Mouse (Mus musculus): ENCODE measurements at regions not wholly inside any gene's neighbourhood (a gene's known extent, or its start where the extent isn't known, plus 50 kb on each side); places are given as distances from the start of the nearest gene placed in this dataset.

GRCm38 (mm10) chr1:183504103-183504841 lies 86.3 kb downstream of the Hhipl2 start:
- Histone ChIP-seq H3K9ac (no peak overlapping the region), H3K4me1 (replicated peaks) (no peaks in the 10 kb centered on the region), H3K27me3 (no peaks in the 10 kb centered on the region), H3K4me3 (replicated peaks) (no peak overlapping the region), H3K4me2 (no peak overlapping the region), H3K36me3 (replicated peaks) (no peaks in the 10 kb centered on the region), H3K27ac (replicated peaks) (no peak overlapping the region), H3K9me3 (replicated peaks) (no peaks in the 10 kb centered on the region)
- 80% methylated on average over 14 of the region's 14 CpGs for WGBS (ENCODE audit: insufficient replicate concordance)
- no peak for ATAC-seq (ENCODE audit: insufficient read depth)

GRCm38 (mm10) chr1:183507893-183508292 lies 89.9 kb downstream of the Hhipl2 start:
- Histone ChIP-seq H3K27ac (replicated peaks) (no peak overlapping the region), H3K9me3 (replicated peaks) (no peaks in the 10 kb centered on the region), H3K27me3 (no peaks in the 10 kb centered on the region), H3K4me2 (no peak overlapping the region), H3K9ac (no peak overlapping the region), H3K4me3 (replicated peaks) (no peak overlapping the region), H3K36me3 (replicated peaks) (no peaks in the 10 kb centered on the region), H3K4me1 (replicated peaks) (no peaks in the 10 kb centered on the region)
- ATAC-seq (ENCODE audit: insufficient read depth) = no peak
- 46% methylated on average over 2 of the region's 2 CpGs for WGBS (ENCODE audit: insufficient replicate concordance)

GRCm38 (mm10) chr1:183510759-183511158 lies 92.7 kb downstream of the Hhipl2 start:
- H3K4me2 ChIP-seq = no peak overlapping the region
- H3K27me3 ChIP-seq = no peaks in the 10 kb centered on the region
- ATAC-seq (ENCODE audit: insufficient read depth) = no peak
- no peak overlapping the region for H3K27ac ChIP-seq (replicated peaks)
- no peaks in the 10 kb centered on the region for H3K9me3 ChIP-seq (replicated peaks)
- 26% methylated on average over 10 of the region's 10 CpGs for WGBS (ENCODE audit: insufficient replicate concordance)
- no peak overlapping the region for H3K9ac ChIP-seq
- H3K4me3 ChIP-seq (replicated peaks) = no peak overlapping the region
- no peaks in the 10 kb centered on the region for H3K4me1 ChIP-seq (replicated peaks)
- H3K36me3 ChIP-seq (replicated peaks) = no peaks in the 10 kb centered on the region

- Histone ChIP-seq H3K27ac (replicated peaks) (no peak overlapping the region), H3K9ac (no peak overlapping the region), H3K9me3 (replicated peaks) (no peaks in the 10 kb centered on the region), H3K4me2 (no peak overlapping the region), H3K27me3 (no peaks in the 10 kb centered on the region), H3K36me3 (replicated peaks) (no peaks in the 10 kb centered on the region), H3K4me1 (replicated peaks) (no peaks in the 10 kb centered on the region), H3K4me3 (replicated peaks) (no peak overlapping the region)
- no peak for ATAC-seq (ENCODE audit: insufficient read depth)
- WGBS (ENCODE audit: insufficient replicate concordance) = 56% methylated on average over 3 of the region's 3 CpGs
These were observed 95.9 kb downstream of the Hhipl2 start for GRCm38 (mm10) chr1:183513876-183514275.

- Histone ChIP-seq H3K36me3 (replicated peaks) (no peaks in the 10 kb centered on the region), H3K4me3 (replicated peaks) (no peak overlapping the region), H3K4me1 (replicated peaks) (no peaks in the 10 kb centered on the region), H3K9me3 (replicated peaks) (no peaks in the 10 kb centered on the region), H3K27me3 (no peaks in the 10 kb centered on the region), H3K27ac (replicated peaks) (no peak overlapping the region), H3K9ac (no peak overlapping the region), H3K4me2 (no peak overlapping the region)
- ATAC-seq (ENCODE audit: insufficient read depth) = no peak
- 67% methylated on average over 15 of the region's 15 CpGs for WGBS (ENCODE audit: insufficient replicate concordance)
These were observed 96.4 kb downstream of the Hhipl2 start for GRCm38 (mm10) chr1:183514281-183514983.

- no peaks in the 10 kb centered on the region for H3K9me3 ChIP-seq (replicated peaks)
- no peak overlapping the region for H3K4me3 ChIP-seq (replicated peaks)
- H3K4me2 ChIP-seq = no peak overlapping the region
- no peak for ATAC-seq (ENCODE audit: insufficient read depth)
- no peak overlapping the region for H3K27ac ChIP-seq (replicated peaks)
- WGBS (ENCODE audit: insufficient replicate concordance) = 60% methylated on average over 2 of the region's 2 CpGs
- no peaks in the 10 kb centered on the region for H3K4me1 ChIP-seq (replicated peaks)
- no peaks in the 10 kb centered on the region for H3K36me3 ChIP-seq (replicated peaks)
- no peaks in the 10 kb centered on the region for H3K27me3 ChIP-seq
- no peak overlapping the region for H3K9ac ChIP-seq
These were observed 96.9 kb downstream of the Hhipl2 start for GRCm38 (mm10) chr1:183514984-183515287.

- 45% methylated on average over 4 of the region's 4 CpGs for WGBS (ENCODE audit: insufficient replicate concordance)
These were observed 98.2 kb downstream of the Hhipl2 start for GRCm38 (mm10) chr1:183516167-183516566.

GRCm38 (mm10) chr1:183517236-183517635 lies 99.2 kb downstream of the Hhipl2 start:
- no peak overlapping the region for H3K27ac ChIP-seq (replicated peaks)
- 66% methylated on average over 4 of the region's 4 CpGs for WGBS (ENCODE audit: insufficient replicate concordance)
- no peak overlapping the region for H3K9ac ChIP-seq
- H3K27me3 ChIP-seq = no peaks in the 10 kb centered on the region
- ATAC-seq (ENCODE audit: insufficient read depth) = no peak
- no peaks in the 10 kb centered on the region for H3K9me3 ChIP-seq (replicated peaks)
- H3K36me3 ChIP-seq (replicated peaks) = no peaks in the 10 kb centered on the region
- no peak overlapping the region for H3K4me3 ChIP-seq (replicated peaks)
- no peak overlapping the region for H3K4me2 ChIP-seq
- no peaks in the 10 kb centered on the region for H3K4me1 ChIP-seq (replicated peaks)

More at GRCm38 (mm10) chr1:183516167-183516566, 98.2 kb downstream of the Hhipl2 start:
- no peak for ATAC-seq (ENCODE audit: insufficient read depth)
- Histone ChIP-seq H3K4me1 (replicated peaks) (no peaks in the 10 kb centered on the region), H3K9ac (no peak overlapping the region), H3K9me3 (replicated peaks) (no peaks in the 10 kb centered on the region), H3K36me3 (replicated peaks) (no peaks in the 10 kb centered on the region), H3K27ac (replicated peaks) (no peak overlapping the region), H3K4me3 (replicated peaks) (no peak overlapping the region), H3K27me3 (no peaks in the 10 kb centered on the region), H3K4me2 (no peak overlapping the region)

- Histone ChIP-seq H3K9me3 (replicated peaks) (no peaks in the 10 kb centered on the region), H3K27ac (replicated peaks) (no peak overlapping the region), H3K4me2 (no peak overlapping the region), H3K36me3 (replicated peaks) (no peaks in the 10 kb centered on the region), H3K9ac (no peak overlapping the region), H3K4me3 (replicated peaks) (no peak overlapping the region), H3K4me1 (replicated peaks) (no peaks in the 10 kb centered on the region), H3K27me3 (no peaks in the 10 kb centered on the region)
- no peak for ATAC-seq (ENCODE audit: insufficient read depth)
- 58% methylated on average over 7 of the region's 7 CpGs for WGBS (ENCODE audit: insufficient replicate concordance)
These were observed 103.6 kb downstream of the Hhipl2 start for GRCm38 (mm10) chr1:183521569-183521968.

- H3K9ac ChIP-seq = no peak overlapping the region
- H3K4me2 ChIP-seq = no peak overlapping the region
- 68% methylated on average over 11 of the region's 11 CpGs for WGBS (ENCODE audit: insufficient replicate concordance)
These were observed 115.4 kb downstream of the Hhipl2 start for GRCm38 (mm10) chr1:183533386-183533785.

GRCm38 (mm10) chr1:183548752-183549387 lies 130.9 kb downstream of the Hhipl2 start:
- H3K27me3 ChIP-seq = no peaks in the 10 kb centered on the region
- ATAC-seq (ENCODE audit: insufficient read depth) = no peak
- H3K36me3 ChIP-seq (replicated peaks) = no peaks in the 10 kb centered on the region
- H3K27ac ChIP-seq (replicated peaks) = no peak overlapping the region
- no peak overlapping the region for H3K4me3 ChIP-seq (replicated peaks)
- no peak overlapping the region for H3K9ac ChIP-seq
- H3K4me2 ChIP-seq = no peak overlapping the region
- no peaks in the 10 kb centered on the region for H3K9me3 ChIP-seq (replicated peaks)
- 72% methylated on average over 7 of the region's 7 CpGs for WGBS (ENCODE audit: insufficient replicate concordance)
- no peaks in the 10 kb centered on the region for H3K4me1 ChIP-seq (replicated peaks)

More at GRCm38 (mm10) chr1:183533386-183533785, 115.4 kb downstream of the Hhipl2 start:
- H3K9me3 ChIP-seq (replicated peaks) = no peaks in the 10 kb centered on the region
- no peak overlapping the region for H3K27ac ChIP-seq (replicated peaks)
- no peaks in the 10 kb centered on the region for H3K36me3 ChIP-seq (replicated peaks)
- H3K27me3 ChIP-seq = no peaks in the 10 kb centered on the region
- no peak overlapping the region for H3K4me3 ChIP-seq (replicated peaks)
- no peak for ATAC-seq (ENCODE audit: insufficient read depth)
- no peaks in the 10 kb centered on the region for H3K4me1 ChIP-seq (replicated peaks)
